Mouse (Mus musculus): ENCODE data around the gene Tmem163. TPM values are rescaled to one million over a fixed set of nuclear protein-coding genes. Genes with fewer than 3 reads are reported as not detected.

The Tmem163 gene
- polyA plus RNA-seq, 1 experiment from 2014 or later, result 8.8 TPM

- H3K4me2 ChIP-seq, result no peak overlapping the region
- H3K9me3 ChIP-seq, result no peaks in the 10 kb centered on the region
- no peaks in the 10 kb centered on the region for H3K4me1 ChIP-seq
- ATAC-seq (ENCODE audit: insufficient number of reproducible peaks, insufficient read depth, low FRiP score, low TSS enrichment, low read depth), result no peak
- H3K36me3 ChIP-seq, result no peaks in the 10 kb centered on the region
- no peak overlapping the region for H3K27ac ChIP-seq
- H3K4me3 ChIP-seq, result no peak overlapping the region
- H3K9ac ChIP-seq, result no peak overlapping the region
- no peaks in the 10 kb centered on the region for H3K27me3 ChIP-seq
- 88% methylated on average over 3 of the region's 3 CpGs for WGBS
Observed at GRCm38 (mm10) chr1:127513664-127514063, 165.7 kb downstream of the Tmem163 start.

- Histone ChIP-seq H3K27me3 (no peaks in the 10 kb centered on the region), H3K4me1 (no peaks in the 10 kb centered on the region), H3K9me3 (no peaks in the 10 kb centered on the region), H3K9ac (no peak overlapping the region), H3K36me3 (no peaks in the 10 kb centered on the region), H3K4me3 (no peak overlapping the region), H3K4me2 (no peak overlapping the region), H3K27ac (no peak overlapping the region)
- WGBS, result 90% methylated on average over 8 of the region's 8 CpGs
- ATAC-seq (ENCODE audit: insufficient number of reproducible peaks, insufficient read depth, low FRiP score, low TSS enrichment, low read depth), result no peak
Observed at GRCm38 (mm10) chr1:127513140-127513539, 166.2 kb downstream of the Tmem163 start.

GRCm38 (mm10) chr1:127512709-127513108, 166.6 kb downstream of the Tmem163 start:
- no peak for ATAC-seq (ENCODE audit: insufficient number of reproducible peaks, insufficient read depth, low FRiP score, low TSS enrichment, low read depth)
- Histone ChIP-seq H3K27ac (no peak overlapping the region), H3K4me3 (no peak overlapping the region), H3K9me3 (no peaks in the 10 kb centered on the region), H3K36me3 (no peaks in the 10 kb centered on the region), H3K4me2 (no peak overlapping the region), H3K27me3 (no peaks in the 10 kb centered on the region), H3K4me1 (no peaks in the 10 kb centered on the region), H3K9ac (no peak overlapping the region)
- 73% methylated on average over 6 of the region's 6 CpGs for WGBS

GRCm38 (mm10) chr1:127511362-127511761, 168.0 kb downstream of the Tmem163 start:
- no peaks in the 10 kb centered on the region for H3K4me1 ChIP-seq
- no peaks in the 10 kb centered on the region for H3K36me3 ChIP-seq
- no peak for ATAC-seq (ENCODE audit: insufficient number of reproducible peaks, insufficient read depth, low FRiP score, low TSS enrichment, low read depth)
- no peak overlapping the region for H3K4me2 ChIP-seq
- no peaks in the 10 kb centered on the region for H3K27me3 ChIP-seq
- H3K27ac ChIP-seq, result no peak overlapping the region
- 85% methylated on average over 6 of the region's 6 CpGs for WGBS
- H3K9ac ChIP-seq, result no peak overlapping the region
- no peak overlapping the region for H3K4me3 ChIP-seq
- no peaks in the 10 kb centered on the region for H3K9me3 ChIP-seq

- Histone ChIP-seq H3K4me1 (no peaks in the 10 kb centered on the region), H3K4me2 (no peak overlapping the region), H3K27ac (no peak overlapping the region), H3K9ac (no peak overlapping the region), H3K36me3 (no peaks in the 10 kb centered on the region), H3K4me3 (no peak overlapping the region), H3K9me3 (no peaks in the 10 kb centered on the region), H3K27me3 (no peaks in the 10 kb centered on the region)
- no peak for ATAC-seq (ENCODE audit: insufficient number of reproducible peaks, insufficient read depth, low FRiP score, low TSS enrichment, low read depth)
- WGBS, result 86% methylated on average over 8 of the region's 8 CpGs
Observed at GRCm38 (mm10) chr1:127508921-127509320, 170.4 kb downstream of the Tmem163 start.

- no peak for ATAC-seq (ENCODE audit: insufficient number of reproducible peaks, insufficient read depth, low FRiP score, low TSS enrichment, low read depth)
- Histone ChIP-seq H3K27ac (no peak overlapping the region), H3K4me2 (no peak overlapping the region), H3K4me3 (no peak overlapping the region), H3K9me3 (no peaks in the 10 kb centered on the region), H3K9ac (no peak overlapping the region), H3K36me3 (no peaks in the 10 kb centered on the region), H3K4me1 (no peaks in the 10 kb centered on the region), H3K27me3 (no peaks in the 10 kb centered on the region)
- 81% methylated on average over 16 of the region's 16 CpGs for WGBS
Observed at GRCm38 (mm10) chr1:127508067-127508739, 171.1 kb downstream of the Tmem163 start.

GRCm38 (mm10) chr1:127507042-127507650, 172.2 kb downstream of the Tmem163 start:
- H3K9me3 ChIP-seq, result no peaks in the 10 kb centered on the region
- H3K4me2 ChIP-seq, result no peak overlapping the region
- H3K4me3 ChIP-seq, result no peak overlapping the region
- H3K27me3 ChIP-seq, result no peaks in the 10 kb centered on the region
- WGBS, result 78% methylated on average over 10 of the region's 10 CpGs
- no peaks in the 10 kb centered on the region for H3K4me1 ChIP-seq
- no peak for ATAC-seq (ENCODE audit: insufficient number of reproducible peaks, insufficient read depth, low FRiP score, low TSS enrichment, low read depth)
- no peak overlapping the region for H3K9ac ChIP-seq
- H3K36me3 ChIP-seq, result no peaks in the 10 kb centered on the region
- H3K27ac ChIP-seq, result no peak overlapping the region

- no peaks in the 10 kb centered on the region for H3K9me3 ChIP-seq
- H3K36me3 ChIP-seq, result no peaks in the 10 kb centered on the region
- H3K27ac ChIP-seq, result no peak overlapping the region
- H3K27me3 ChIP-seq, result no peaks in the 10 kb centered on the region
- H3K4me3 ChIP-seq, result no peak overlapping the region
- no peak for ATAC-seq (ENCODE audit: insufficient number of reproducible peaks, insufficient read depth, low FRiP score, low TSS enrichment, low read depth)
- WGBS, result 82% methylated on average over 17 of the region's 17 CpGs
- no peaks in the 10 kb centered on the region for H3K4me1 ChIP-seq
- no peak overlapping the region for H3K9ac ChIP-seq
- no peak overlapping the region for H3K4me2 ChIP-seq
Observed at GRCm38 (mm10) chr1:127500701-127501100, 178.6 kb downstream of the Tmem163 start.

- Histone ChIP-seq H3K4me2 (no peak overlapping the region), H3K27ac (no peak overlapping the region), H3K4me1 (no peaks in the 10 kb centered on the region), H3K36me3 (no peaks in the 10 kb centered on the region), H3K27me3 (no peaks in the 10 kb centered on the region), H3K4me3 (no peak overlapping the region), H3K9me3 (no peaks in the 10 kb centered on the region), H3K9ac (no peak overlapping the region)
- ATAC-seq (ENCODE audit: insufficient number of reproducible peaks, insufficient read depth, low FRiP score, low TSS enrichment, low read depth), result no peak
- 6% methylated on average over 8 of the region's 8 CpGs for WGBS
Observed at GRCm38 (mm10) chr1:127500219-127500618, 179.1 kb downstream of the Tmem163 start.

- Histone ChIP-seq H3K36me3 (no peaks in the 10 kb centered on the region), H3K27ac (no peak overlapping the region), H3K9ac (no peak overlapping the region), H3K9me3 (no peaks in the 10 kb centered on the region), H3K4me2 (no peak overlapping the region), H3K27me3 (no peaks in the 10 kb centered on the region), H3K4me3 (no peak overlapping the region), H3K4me1 (no peaks in the 10 kb centered on the region)
- WGBS, result 50% methylated on average over 9 of the region's 9 CpGs
- no peak for ATAC-seq (ENCODE audit: insufficient number of reproducible peaks, insufficient read depth, low FRiP score, low TSS enrichment, low read depth)
Observed at GRCm38 (mm10) chr1:127498746-127499145, 180.6 kb downstream of the Tmem163 start.

GRCm38 (mm10) chr1:127496737-127497543, 182.4 kb downstream of the Tmem163 start:
- ATAC-seq (ENCODE audit: insufficient number of reproducible peaks, insufficient read depth, low FRiP score, low TSS enrichment, low read depth), result no peak
- Histone ChIP-seq H3K27ac (no peak overlapping the region), H3K4me1 (no peaks in the 10 kb centered on the region), H3K36me3 (no peaks in the 10 kb centered on the region), H3K27me3 (no peaks in the 10 kb centered on the region), H3K4me3 (no peak overlapping the region), H3K9me3 (no peaks in the 10 kb centered on the region), H3K9ac (no peak overlapping the region), H3K4me2 (no peak overlapping the region)
- WGBS, result 35% methylated on average over 9 of the region's 9 CpGs

GRCm38 (mm10) chr1:127487161-127487560, 192.2 kb downstream of the Tmem163 start:
- Histone ChIP-seq H3K27me3 (no peaks in the 10 kb centered on the region), H3K4me3 (no peak overlapping the region), H3K9me3 (no peaks in the 10 kb centered on the region), H3K27ac (no peak overlapping the region), H3K4me2 (no peak overlapping the region), H3K36me3 (peaks cover 19% of the 10 kb centered on the region), H3K9ac (no peak overlapping the region), H3K4me1 (no peaks in the 10 kb centered on the region)
- ATAC-seq (ENCODE audit: insufficient number of reproducible peaks, insufficient read depth, low FRiP score, low TSS enrichment, low read depth), result no peak
- WGBS, result 78% methylated on average over 4 of the region's 4 CpGs

Measured in embryonic facial prominence, embryonic 13.5 days (tissue).